Mouse (Mus musculus) midbrain, embryonic 16.5 days (tissue): Measurements from ENCODE around the gene Lmnb2. TPM values are rescaled to one million over a fixed set of nuclear protein-coding genes. Genes with fewer than 3 reads are reported as not detected.

ENCODE experiments used
- ATAC-seq: fragments of 200-750 bp; cut with Nextera tagmentation; 2 replicates; pipeline ENCODE4 v1.8.0; 2017; ENCODE audit warnings: moderate TSS enrichment
- H3K27ac ChIP-seq: fragments of 300-500 bp; sonication (generic); 2 replicates; pipeline ENCODE4 v1.5.1; 2014; ENCODE audit warnings: mild to moderate bottlenecking, low read length, mixed read lengths
- H3K27me3 ChIP-seq: fragments of 300-500 bp; sonication (generic); 2 replicates; pipeline ENCODE4 v1.6.1; 2014; ENCODE audit warnings: low read depth, low read length, mixed read lengths; ENCODE audit not compliant: control insufficient read depth, insufficient read depth
- H3K36me3 ChIP-seq: fragments of 300-500 bp; sonication (generic); 2 replicates; pipeline ENCODE4 v1.6.1; 2014; ENCODE audit warnings: mild to moderate bottlenecking, low read length, moderate library complexity, mixed read lengths; ENCODE audit not compliant: control insufficient read depth, insufficient read depth
- H3K4me1 ChIP-seq: fragments of 300-500 bp; sonication (generic); 2 replicates; pipeline ENCODE4 v1.6.1; 2014; ENCODE audit warnings: mild to moderate bottlenecking, low read length, mixed read lengths; ENCODE audit not compliant: control insufficient read depth, insufficient read depth
- H3K4me2 ChIP-seq: fragments of 300-500 bp; sonication (generic); 2 replicates; pipeline ENCODE4 v1.6.1; 2014; ENCODE audit warnings: mild to moderate bottlenecking, low read length, mixed read lengths
- H3K4me3 ChIP-seq: fragments of 300-500 bp; sonication (generic); 2 replicates; pipeline ENCODE4 v1.5.1; 2014; ENCODE audit warnings: low read depth, mild to moderate bottlenecking, low read length, moderate library complexity, mixed read lengths
- H3K9ac ChIP-seq: fragments of 300-500 bp; sonication (generic); 2 replicates; pipeline ENCODE4 v1.6.1; 2014; ENCODE audit warnings: low read depth, low read length, mixed read lengths
- H3K9me3 ChIP-seq: fragments of 300-500 bp; sonication (generic); replicated peaks from 2 replicates; pipeline ENCODE4 v1.6.1; 2014; ENCODE audit warnings: mild to moderate bottlenecking, low read length, mixed read lengths; ENCODE audit not compliant: control insufficient read depth, poor library complexity, severe bottlenecking
- WGBS: fragments of 180-500 bp; shearing (Covaris S2); extraction: QIAGEN DNeasy Blood & Tissue Kit; methylation state at CpG from one replicate; pipeline ENCODE4 v1.1.7; 2014; 5-methylcytosine and 5-hydroxymethylcytosine counted together
- polyA plus RNA-seq: library from polyadenylated mRNA; unstranded; fragments of >200 nt; fragmentation: Nextera tagmentation; extraction: Ambion mirVana; gene quantifications from 2 replicates; pipeline ENCODE4 v1.2.1, GENCODE M21; 2015

Gene Lmnb2
- polyA plus RNA-seq = 40.4 and 45.5 TPM in 2 replicates

GRCm38 (mm10) chr10:80917779-80918434 lies at the start of gene Lmnb2:
Gene Lmnb2 (minus strand): TSS chr10:80918245.
- H3K27me3 ChIP-seq = no peaks in the 10 kb centered on the region
- peaks cover 5% of the 10 kb centered on the region; the same call in 1 of the 2 replicates for H3K36me3 ChIP-seq
- peak within 1 kb of the TSS; percentile 92 for H3K4me3 ChIP-seq
- peak within 1 kb of the TSS; percentile 87 for H3K9ac ChIP-seq
- no peaks in the 10 kb centered on the region for H3K9me3 ChIP-seq
- ATAC-seq = peak; percentile 86
- under 1% methylated on average over 61 of the region's 61 CpGs for WGBS
- peaks cover 17% of the 10 kb centered on the region for H3K4me1 ChIP-seq
- peak within 1 kb of the TSS; percentile 98 for H3K4me2 ChIP-seq
- peak within 1 kb of the TSS; percentile 87 for H3K27ac ChIP-seq

- ATAC-seq = no peak
- Histone ChIP-seq H3K4me3 (no peak overlapping the region), H3K27ac (no peak overlapping the region), H3K9me3 (no peaks in the 10 kb centered on the region), H3K27me3 (no peaks in the 10 kb centered on the region), H3K9ac (no peak overlapping the region), H3K36me3 (no peaks in the 10 kb centered on the region), H3K4me2 (no peak overlapping the region), H3K4me1 (no peaks in the 10 kb centered on the region)
- 68% methylated on average over 3 of the region's 3 CpGs for WGBS
Observed at GRCm38 (mm10) chr10:80967101-80967656, 49.1 kb upstream of the Lmnb2 start.

GRCm38 (mm10) chr10:80966296-80966695 lies 48.3 kb upstream of the Lmnb2 start:
- H3K9me3 ChIP-seq = no peaks in the 10 kb centered on the region
- no peak overlapping the region for H3K9ac ChIP-seq
- no peak for ATAC-seq
- no peaks in the 10 kb centered on the region for H3K36me3 ChIP-seq
- 68% methylated on average over 12 of the region's 12 CpGs for WGBS
- no peak overlapping the region for H3K27ac ChIP-seq
- H3K27me3 ChIP-seq = no peaks in the 10 kb centered on the region
- H3K4me2 ChIP-seq = no peak overlapping the region
- H3K4me3 ChIP-seq = no peak overlapping the region
- no peaks in the 10 kb centered on the region for H3K4me1 ChIP-seq

GRCm38 (mm10) chr10:80963031-80963975 lies 45.3 kb upstream of the Lmnb2 start:
- no peak overlapping the region for H3K4me2 ChIP-seq
- H3K27me3 ChIP-seq = no peaks in the 10 kb centered on the region
- H3K4me3 ChIP-seq = no peak overlapping the region
- H3K9me3 ChIP-seq = no peaks in the 10 kb centered on the region
- no peak for ATAC-seq
- H3K4me1 ChIP-seq = no peaks in the 10 kb centered on the region
- H3K27ac ChIP-seq = no peak overlapping the region
- 59% methylated on average over 12 of the region's 12 CpGs for WGBS
- no peak overlapping the region for H3K9ac ChIP-seq
- H3K36me3 ChIP-seq = no peaks in the 10 kb centered on the region

- Histone ChIP-seq H3K4me1 (no peaks in the 10 kb centered on the region), H3K9ac (no peak overlapping the region), H3K27me3 (no peaks in the 10 kb centered on the region), H3K4me2 (no peak overlapping the region), H3K9me3 (no peaks in the 10 kb centered on the region), H3K36me3 (no peaks in the 10 kb centered on the region), H3K27ac (no peak overlapping the region), H3K4me3 (no peak overlapping the region)
- WGBS = 82% methylated on average over 5 of the region's 5 CpGs
- no peak for ATAC-seq
Observed at GRCm38 (mm10) chr10:80962585-80962984, 44.5 kb upstream of the Lmnb2 start.

- Histone ChIP-seq H3K27ac (no peak overlapping the region), H3K4me1 (no peaks in the 10 kb centered on the region), H3K27me3 (no peaks in the 10 kb centered on the region), H3K4me2 (no peak overlapping the region), H3K9ac (no peak overlapping the region), H3K36me3 (no peaks in the 10 kb centered on the region), H3K4me3 (no peak overlapping the region), H3K9me3 (no peaks in the 10 kb centered on the region)
- ATAC-seq = no peak
- 54% methylated on average over 10 of the region's 10 CpGs for WGBS
Observed at GRCm38 (mm10) chr10:80962051-80962472, 44.0 kb upstream of the Lmnb2 start.

GRCm38 (mm10) chr10:80960551-80961508 lies 42.8 kb upstream of the Lmnb2 start:
- ATAC-seq = no peak
- WGBS = 17% methylated on average over 12 of the region's 16 CpGs
- Histone ChIP-seq H3K9me3 (no peaks in the 10 kb centered on the region), H3K27ac (no peak overlapping the region), H3K4me2 (no peak overlapping the region), H3K4me1 (no peaks in the 10 kb centered on the region), H3K27me3 (no peaks in the 10 kb centered on the region), H3K4me3 (no peak overlapping the region), H3K9ac (no peak overlapping the region), H3K36me3 (no peaks in the 10 kb centered on the region)

GRCm38 (mm10) chr10:80958979-80959637 lies 41.1 kb upstream of the Lmnb2 start:
- no peak for ATAC-seq
- Histone ChIP-seq H3K36me3 (no peaks in the 10 kb centered on the region), H3K9me3 (no peaks in the 10 kb centered on the region), H3K4me3 (no peak overlapping the region), H3K4me2 (no peak overlapping the region), H3K27ac (no peak overlapping the region), H3K9ac (no peak overlapping the region), H3K27me3 (no peaks in the 10 kb centered on the region), H3K4me1 (no peaks in the 10 kb centered on the region; the same call in 1 of the 2 replicates)
- 88% methylated on average over 5 of the region's 5 CpGs for WGBS
